Mouse (Mus musculus): ENCODE data around the gene Eci1. TPM values are rescaled to one million over a fixed set of nuclear protein-coding genes. Genes with fewer than 3 reads are reported as not detected.
A peak's percentile ranks its signal among the peaks of the same experiment; 100 is the strongest.

Gene Eci1
- polyA plus RNA-seq, 1 experiment from 2014 or later = 81.2 TPM

- Histone ChIP-seq H3K27me3 (peaks cover 61% of the 10 kb centered on the region), H3K4me2 (no peak overlapping the region), H3K9me3 (replicated peaks) (no peaks in the 10 kb centered on the region), H3K4me1 (replicated peaks) (peaks cover 21% of the 10 kb centered on the region), H3K27ac (replicated peaks) (no peak overlapping the region), H3K36me3 (replicated peaks) (no peaks in the 10 kb centered on the region), H3K4me3 (replicated peaks) (no peak overlapping the region), H3K9ac (no peak overlapping the region)
- WGBS (ENCODE audit: insufficient replicate concordance) = 35% methylated on average over 11 of the region's 11 CpGs
- no peak for ATAC-seq (ENCODE audit: insufficient read depth)
Measured at GRCm38 (mm10) chr17:24485090-24485860, 58.8 kb downstream of the Eci1 start.

- Histone ChIP-seq H3K36me3 (replicated peaks) (no peaks in the 10 kb centered on the region), H3K9ac (no peak within 1 kb of the TSS), H3K27ac (replicated peaks) (no peak within 1 kb of the TSS), H3K4me2 (peak within 1 kb of the TSS; percentile 76), H3K9me3 (replicated peaks) (no peaks in the 10 kb centered on the region), H3K27me3 (peaks cover 85% of the 10 kb centered on the region), H3K4me1 (replicated peaks) (peaks cover 17% of the 10 kb centered on the region), H3K4me3 (replicated peaks) (peak within 1 kb of the TSS; percentile 51)
- no peak for ATAC-seq (ENCODE audit: insufficient read depth)
- WGBS (ENCODE audit: insufficient replicate concordance) = under 1% methylated on average over 45 of the region's 45 CpGs
Measured at GRCm38 (mm10) chr17:24488186-24488661, 61.8 kb downstream of the Eci1 start, which contains the start of gene Caskin1. TSS of gene Caskin1 (plus strand) at chr17:24488601.

- Histone ChIP-seq H3K9me3 (replicated peaks) (no peaks in the 10 kb centered on the region), H3K4me1 (replicated peaks) (peaks cover 17% of the 10 kb centered on the region), H3K4me3 (replicated peaks) (peak overlapping the region; percentile 51), H3K4me2 (peak overlapping the region; percentile 76), H3K27ac (replicated peaks) (no peak overlapping the region), H3K36me3 (replicated peaks) (no peaks in the 10 kb centered on the region), H3K9ac (no peak overlapping the region), H3K27me3 (peaks cover 82% of the 10 kb centered on the region)
- ATAC-seq (ENCODE audit: insufficient read depth) = no peak
- WGBS (ENCODE audit: insufficient replicate concordance) = under 1% methylated on average over 81 of the region's 81 CpGs
Measured at GRCm38 (mm10) chr17:24488662-24489264, 62.3 kb downstream of the Eci1 start.

Other genes with a start within 250 kb of the Eci1 start
- gene Tbc1d24, start 221.1 kb upstream of the Eci1 start, polyA plus RNA-seq (2015; fragmentation: Nextera tagmentation; extraction: Ambion mirVana) = 6.6 and 7.9 TPM in 2 replicates
- 1.1 and 1.2 TPM in 2 replicates for gene Ntn3, start 217.1 kb upstream of the Eci1 start, polyA plus RNA-seq (2015; fragmentation: Nextera tagmentation; extraction: Ambion mirVana)
- 8.2 and 9.6 TPM in 2 replicates for gene Tedc2, start 205.8 kb upstream of the Eci1 start, polyA plus RNA-seq (2015; fragmentation: Nextera tagmentation; extraction: Ambion mirVana)
- gene Ccnf, start 175.2 kb upstream of the Eci1 start, polyA plus RNA-seq (2015; fragmentation: Nextera tagmentation; extraction: Ambion mirVana) = 71.5 and 75.6 TPM in 2 replicates
- not detected in 2 replicates for gene Abca17, start 75.6 kb upstream of the Eci1 start, polyA plus RNA-seq (2015; fragmentation: Nextera tagmentation; extraction: Ambion mirVana)
- 14.1 and 14.8 TPM in 2 replicates for gene Abca3, start 74.7 kb upstream of the Eci1 start, polyA plus RNA-seq (2015; fragmentation: Nextera tagmentation; extraction: Ambion mirVana)
- gene Rnps1, start 12.1 kb upstream of the Eci1 start, polyA plus RNA-seq (2015; fragmentation: Nextera tagmentation; extraction: Ambion mirVana) = 109 and 113 TPM in 2 replicates
- gene Dnase1l2, start 16.5 kb downstream of the Eci1 start, polyA plus RNA-seq (2015; fragmentation: Nextera tagmentation; extraction: Ambion mirVana) = 0.39 and 0.41 TPM in 2 replicates
- gene E4f1, start 43.7 kb downstream of the Eci1 start, polyA plus RNA-seq (2015; fragmentation: Nextera tagmentation; extraction: Ambion mirVana) = 11.5 and 14.2 TPM in 2 replicates
- 60.5 and 61.2 TPM in 2 replicates for gene Pgp, start 43.8 kb downstream of the Eci1 start, polyA plus RNA-seq (2015; fragmentation: Nextera tagmentation; extraction: Ambion mirVana)
- 0.13 TPM in 1 of 2 replicates, not detected in the other for gene Bricd5, start 47.2 kb downstream of the Eci1 start, polyA plus RNA-seq (2015; fragmentation: Nextera tagmentation; extraction: Ambion mirVana)
- gene Mlst8, start 52.4 kb downstream of the Eci1 start, polyA plus RNA-seq (2015; fragmentation: Nextera tagmentation; extraction: Ambion mirVana) = 12.0 and 13.6 TPM in 2 replicates
- 0.05 and 0.09 TPM in 2 replicates for gene Caskin1, start 62.0 kb downstream of the Eci1 start, polyA plus RNA-seq (2015; fragmentation: Nextera tagmentation; extraction: Ambion mirVana)
- gene Traf7, start 101.3 kb downstream of the Eci1 start, polyA plus RNA-seq (2015; fragmentation: Nextera tagmentation; extraction: Ambion mirVana) = 32.9 and 35.2 TPM in 2 replicates
- gene Rab26, start 107.6 kb downstream of the Eci1 start, polyA plus RNA-seq (2015; fragmentation: Nextera tagmentation; extraction: Ambion mirVana) = 0.64 and 0.74 TPM in 2 replicates
- gene Pkd1, start 123.2 kb downstream of the Eci1 start, polyA plus RNA-seq (2015; fragmentation: Nextera tagmentation; extraction: Ambion mirVana) = 2.6 and 3.0 TPM in 2 replicates
- gene Tsc2, start 206.0 kb downstream of the Eci1 start, polyA plus RNA-seq (2015; fragmentation: Nextera tagmentation; extraction: Ambion mirVana) = 18.8 and 21.4 TPM in 2 replicates
- 5.8 and 6.4 TPM in 2 replicates for gene Nthl1, start 206.0 kb downstream of the Eci1 start, polyA plus RNA-seq (2015; fragmentation: Nextera tagmentation; extraction: Ambion mirVana)
- 10.8 and 13.8 TPM in 2 replicates for gene Slc9a3r2, start 223.7 kb downstream of the Eci1 start, polyA plus RNA-seq (2015; fragmentation: Nextera tagmentation; extraction: Ambion mirVana)
- 0.30 TPM in 1 of 2 replicates, not detected in the other for gene Npw, start 231.8 kb downstream of the Eci1 start, polyA plus RNA-seq (2015; fragmentation: Nextera tagmentation; extraction: Ambion mirVana)
- 9.9 and 12.5 TPM in 2 replicates for gene Zfp598, start 243.0 kb downstream of the Eci1 start, polyA plus RNA-seq (2015; fragmentation: Nextera tagmentation; extraction: Ambion mirVana)